Mouse (Mus musculus) ES-E14 (cell line): ENCODE results near the gene Hist1h2ao. TPM values are rescaled to one million over a fixed set of nuclear protein-coding genes. Genes with fewer than 3 reads are reported as not detected.
"Not testable (repeated sequence)": the region's sequence is repeated elsewhere in the genome, so short reads cannot be mapped to it uniquely, and the experiment has no call there.

Source experiments
- DNase-seq: peaks from one replicate; pipeline ENCODE4 v3.0.0-alpha.2; 2013; ENCODE audit warnings: low read depth, low spot score
- H3K27ac ChIP-seq: 2 replicates; pipeline ENCODE4 v1.5.1; 2012; ENCODE audit warnings: low read depth, mild to moderate bottlenecking, low read length, moderate library complexity, mixed read lengths; ENCODE audit not compliant: poor library complexity, insufficient read depth, severe bottlenecking
- H3K36me3 ChIP-seq: 2 replicates; pipeline ENCODE4 v1.6.1; 2012; ENCODE audit warnings: mild to moderate bottlenecking, low read length, moderate library complexity, mixed read lengths; ENCODE audit not compliant: control insufficient read depth, poor library complexity, insufficient read depth, severe bottlenecking
- H3K4me1 ChIP-seq, 2 experiments: fragments of 150-350 bp in 1 of 2; sonication (generic) in 1 of 2; 2 replicates each; pipeline ENCODE4 v1.6.1; 2012; ENCODE audit warnings: low read length in 2 of 2, mild to moderate bottlenecking in 1 of 2, mixed read lengths in 1 of 2; ENCODE audit not compliant: control insufficient read depth in 2 of 2, insufficient read depth in 2 of 2, poor library complexity in 1 of 2
- H3K4me3 ChIP-seq, 2 experiments: fragments of 150-350 bp in 1 of 2; sonication (generic) in 1 of 2; 2 replicates each; pipeline ENCODE4 v1.5.1; 2012; ENCODE audit warnings: low read length in 2 of 2, low read depth in 1 of 2, mild to moderate bottlenecking in 1 of 2, mixed read lengths in 1 of 2; ENCODE audit not compliant: insufficient read depth in 1 of 2, poor library complexity in 1 of 2, severe bottlenecking in 1 of 2
- H3K9ac ChIP-seq: 2 replicates; pipeline ENCODE4 v1.6.1; 2012; ENCODE audit warnings: low read depth, mild to moderate bottlenecking, low read length, mixed read lengths; ENCODE audit not compliant: poor library complexity, insufficient read depth, severe bottlenecking
- H3K9me3 ChIP-seq: fragments of 150-350 bp; sonication (generic); 2 replicates; pipeline ENCODE4 v1.6.1; 2012; ENCODE audit warnings: low read depth, mild to moderate bottlenecking, low read length; ENCODE audit not compliant: control insufficient read depth, insufficient read depth
- CHD2 ChIP-seq: IDR thresholded peaks from 2 replicates; pipeline ENCODE4 v1.6.1; 2014; ENCODE audit warnings: mild to moderate bottlenecking, low read depth, low read length, inconsistent platforms
- HCFC1 ChIP-seq: IDR thresholded peaks from 2 replicates; pipeline ENCODE4 v1.6.1; 2012; ENCODE audit warnings: low read length, inconsistent platforms, borderline replicate concordance; ENCODE audit not compliant: insufficient read depth
- MAFK ChIP-seq: IDR thresholded peaks from 2 replicates; pipeline ENCODE4 v1.6.1; 2014; ENCODE audit warnings: mild to moderate bottlenecking, low read depth, low read length, inconsistent platforms; ENCODE audit not compliant: insufficient read depth
- ZC3H11A ChIP-seq: IDR thresholded peaks from 2 replicates; pipeline ENCODE4 v1.6.1; 2012; ENCODE audit warnings: low read depth, mild to moderate bottlenecking, inconsistent platforms, low read length, borderline replicate concordance
- ZNF384 ChIP-seq: IDR thresholded peaks from 2 replicates; pipeline ENCODE4 v1.6.1; 2012; ENCODE audit warnings: low read depth, low read length, inconsistent platforms
- in situ Hi-C, 2 experiments: fragments of 600-800 bp; cut with MboI; formaldehyde crosslinking; loops; one replicate each; pipeline ENCODE4 v1.15.1; 2025; ENCODE audit warnings: low sequenced_read_pairs in 2 of 2, inconsistent platforms in 1 of 2; ENCODE audit not compliant: unreplicated experiment in 2 of 2
- total RNA-seq: library from RNA; depleted of rRNA; stranded (reverse); fragments of 300-350 nt; gene quantifications from 2 replicates; pipeline ENCODE4 v1.2.3, GENCODE M21; 2012

The Hist1h2ao gene
- total RNA-seq, 1 experiment = not detected

DNA sequence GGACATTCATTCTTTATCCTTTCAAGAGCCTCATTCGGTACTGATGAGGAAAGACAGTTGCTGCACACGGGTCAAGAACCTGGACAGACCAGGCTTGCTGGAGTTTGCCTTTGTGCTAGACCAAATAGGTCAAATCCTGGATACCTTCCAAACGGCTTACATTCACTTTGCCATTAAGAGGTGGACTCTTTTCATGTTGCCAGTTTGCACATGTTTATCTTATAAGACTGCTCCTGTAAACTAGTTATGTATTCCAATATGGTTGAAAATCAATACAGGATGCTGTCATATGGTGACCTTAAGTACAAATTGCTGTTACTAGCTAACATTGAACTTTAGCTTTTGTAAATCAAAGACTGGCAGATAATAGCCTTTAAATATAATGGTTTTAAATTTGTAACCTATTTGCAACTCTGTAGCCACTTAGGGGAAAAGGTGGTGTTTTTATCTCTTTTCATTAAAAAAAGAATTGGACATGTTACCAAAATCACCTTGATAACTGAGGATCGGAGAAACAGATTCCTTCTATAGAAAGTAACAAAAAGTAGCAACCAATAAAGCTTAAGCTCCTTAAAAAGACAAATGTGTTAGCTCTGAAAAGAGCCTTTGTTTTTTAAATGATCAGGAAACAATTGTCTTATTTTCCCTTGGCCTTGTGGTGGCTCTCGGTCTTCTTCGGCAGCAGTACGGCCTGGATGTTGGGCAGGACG lies 23.9 kb upstream of the Hist1h2ao start:
- Histone ChIP-seq H3K9me3 (no peaks in the 10 kb centered on the region), H3K36me3 (no peaks in the 10 kb centered on the region), H3K9ac (peak overlapping the region; percentile 67), H3K4me1 (peaks cover 2 to 6% of the 10 kb centered on the region in 2 experiments; a peak in 2 of 4 replicates), H3K27ac (peak overlapping the region; percentile 79; the same call in 1 of the 2 replicates), H3K4me3 (peak overlapping the region; percentile 17 to 52)
- in situ Hi-C loops = no loop called here
- TF ChIP-seq CHD2 (0 out of 2 replicates have a peak, but pooled peaks have one; percentile 55), ZNF384 (no peak)
- DNase-seq = no peak

DNA sequence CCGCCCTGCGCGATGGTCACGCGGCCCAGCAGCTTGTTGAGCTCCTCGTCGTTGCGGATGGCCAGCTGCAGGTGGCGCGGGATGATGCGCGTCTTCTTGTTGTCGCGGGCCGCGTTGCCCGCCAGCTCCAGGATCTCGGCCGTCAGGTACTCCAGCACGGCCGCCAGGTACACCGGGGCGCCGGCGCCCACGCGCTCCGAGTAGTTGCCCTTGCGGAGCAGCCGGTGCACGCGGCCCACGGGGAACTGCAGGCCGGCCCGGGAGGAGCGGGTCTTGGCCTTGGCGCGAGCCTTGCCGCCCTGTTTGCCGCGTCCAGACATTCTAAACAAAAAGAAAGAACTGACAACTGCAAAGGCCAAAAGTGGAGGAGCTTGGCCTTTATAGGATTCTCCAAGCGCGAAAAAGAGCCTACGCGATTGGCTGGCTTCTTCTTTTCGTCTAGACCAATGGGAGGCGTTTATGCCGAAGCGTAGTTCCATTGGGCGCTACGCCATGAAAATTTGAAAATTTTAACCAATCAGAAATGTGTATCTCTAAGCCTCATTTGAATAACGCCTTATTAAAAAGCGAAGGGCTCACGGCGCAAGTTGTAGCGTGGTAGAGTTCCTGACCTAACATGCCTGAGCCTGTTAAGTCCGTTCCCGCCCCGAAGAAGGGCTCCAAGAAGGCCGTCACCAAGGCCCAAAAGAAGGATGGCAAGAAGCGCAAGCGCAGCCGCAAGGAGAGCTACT lies 23.2 kb upstream of the Hist1h2ao start, which contains the start of the genes Hist1h2an and Hist1h2bp:
Gene Hist1h2an, minus strand, starts transcription at position 320 of the 731 bp plus-strand sequence.
Gene Hist1h2bp, plus strand, starts transcription at position 563 of the 731 bp plus-strand sequence.
- in situ Hi-C loops, H3K36me3 ChIP-seq, H3K9me3 ChIP-seq, H3K4me1 ChIP-seq: not testable (repeated sequence)
- peak within 1 kb of the TSS; percentile 84 for H3K27ac ChIP-seq
- peak; percentile 92 for DNase-seq
- H3K4me3 ChIP-seq = peak within 1 kb of the TSS; percentile 52 to 55
- H3K9ac ChIP-seq = peak within 1 kb of the TSS; percentile 67
- TF ChIP-seq CHD2 = peak; percentile 82; the same call in 1 of the 2 replicates

DNA sequence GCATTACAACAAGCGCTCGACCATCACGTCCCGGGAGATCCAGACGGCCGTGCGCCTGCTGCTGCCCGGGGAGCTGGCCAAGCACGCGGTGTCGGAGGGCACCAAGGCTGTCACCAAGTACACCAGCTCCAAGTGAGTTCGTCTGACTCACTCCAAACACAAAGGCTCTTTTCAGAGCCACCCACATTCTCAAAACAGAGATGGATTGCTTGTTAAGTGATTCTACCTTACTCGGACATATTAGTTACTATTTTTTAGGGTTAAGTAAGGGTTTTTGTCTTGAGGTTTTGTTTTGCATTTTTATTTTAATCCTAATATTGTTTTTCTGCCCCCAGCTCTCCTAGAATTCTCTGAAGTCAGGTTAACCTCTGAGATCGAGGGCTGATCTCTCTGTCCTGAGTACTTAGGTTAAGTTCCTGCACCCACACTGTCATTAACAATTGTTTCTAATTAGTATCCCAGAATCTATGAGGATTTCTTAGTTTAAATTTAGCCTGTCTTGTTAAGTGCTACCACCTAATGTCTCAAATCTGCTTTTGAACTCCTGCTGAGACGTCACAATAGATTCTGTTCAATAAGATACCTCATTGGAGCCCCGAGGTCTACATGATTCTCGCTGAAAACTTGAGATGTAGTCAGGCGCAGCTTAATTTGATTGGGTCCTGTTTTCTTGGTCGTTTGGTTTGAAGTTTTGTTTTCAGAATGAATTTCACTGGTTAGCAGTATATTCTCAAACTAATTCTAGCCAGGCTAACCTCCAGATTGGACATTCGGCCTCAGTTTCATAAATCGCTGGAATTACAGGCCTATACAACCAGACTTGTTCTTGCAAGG lies 22.3 kb upstream of the Hist1h2ao start:
- peak overlapping the region; percentile 63 for H3K9ac ChIP-seq
- TF ChIP-seq CHD2 (peak; percentile 60), MAFK (no peak)
- H3K36me3 ChIP-seq = no peaks in the 10 kb centered on the region
- in situ Hi-C loops = no loop called here
- H3K27ac ChIP-seq = peak overlapping the region; percentile 76; the same call in 1 of the 2 replicates
- H3K4me3 ChIP-seq = peak overlapping the region; percentile 48 to 55; a peak in 3 of 4 replicates
- peaks cover 7% of the 10 kb centered on the region in 2 experiments; a peak in 3 of 4 replicates for H3K4me1 ChIP-seq
- no peaks in the 10 kb centered on the region for H3K9me3 ChIP-seq
- DNase-seq = no peak

DNA sequence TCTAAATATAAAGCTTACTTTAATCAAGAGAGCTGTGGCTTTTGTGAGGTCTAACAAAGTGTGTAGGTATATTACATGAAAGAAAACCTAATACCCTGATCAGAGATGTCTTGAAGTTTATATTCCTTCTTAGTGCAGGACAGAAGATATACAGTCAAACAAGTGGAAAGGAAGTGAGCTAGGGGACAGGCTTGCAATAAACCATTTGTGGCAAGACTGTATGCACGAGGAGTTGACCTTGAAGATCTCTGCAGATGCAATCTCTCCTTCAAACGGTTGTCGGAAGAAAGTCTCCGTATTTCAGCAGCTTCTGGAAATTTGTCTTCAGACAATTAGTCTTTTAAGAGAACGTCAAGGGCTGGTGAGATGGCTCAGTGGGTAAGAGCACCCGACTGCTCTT lies 20.3 kb upstream of the Hist1h2ao start:
- in situ Hi-C loops = no loop called here
- Histone ChIP-seq H3K27ac (no peak overlapping the region; the same call in 1 of the 2 replicates), H3K4me1 (peaks cover 7% of the 10 kb centered on the region in 2 experiments; a peak in 3 of 4 replicates), H3K4me3 (no peak overlapping the region), H3K9ac (no peak overlapping the region), H3K36me3 (no peaks in the 10 kb centered on the region), H3K9me3 (no peaks in the 10 kb centered on the region)
- no peak for TF ChIP-seq CHD2
- TF ChIP-seq ZC3H11A = no peak
- TF ChIP-seq ZNF384 = no peak
- TF ChIP-seq HCFC1 = no peak
- TF ChIP-seq MAFK = no peak
- no peak for DNase-seq
